Mouse (Mus musculus): ENCODE measurements around the gene Lrrc57.

GRCm38 (mm10) chr2:120578286-120578685 is 31.0 kb downstream of the Lrrc57 start:
- TF ChIP-seq CTCF (IDR thresholded peaks at IDR 0.05; ENCODE audit: extremely low read depth, insufficient read depth, insufficient read length, insufficient replicate concordance) (no peak), POLR2A (IDR thresholded peaks at IDR 0.05; ENCODE audit: low read depth, low read length) (no peak)

Measured in spleen, adult 2 months (tissue).